Mouse (Mus musculus) CD4-positive, CD25-positive, alpha-beta regulatory T cell, adult 2 months (primary cell): Measurements from ENCODE around the gene Aim2.

Experiments
- DNase-seq: peaks from one replicate; pipeline ENCODE4 v3.0.0-alpha.2; 2012; ENCODE audit warnings: low read depth, low spot score

Aim2 gene

GRCm38 (mm10) chr1:173345112-173345511, 5.6 kb upstream of the Aim2 start:
- no peak for DNase-seq

DNA sequence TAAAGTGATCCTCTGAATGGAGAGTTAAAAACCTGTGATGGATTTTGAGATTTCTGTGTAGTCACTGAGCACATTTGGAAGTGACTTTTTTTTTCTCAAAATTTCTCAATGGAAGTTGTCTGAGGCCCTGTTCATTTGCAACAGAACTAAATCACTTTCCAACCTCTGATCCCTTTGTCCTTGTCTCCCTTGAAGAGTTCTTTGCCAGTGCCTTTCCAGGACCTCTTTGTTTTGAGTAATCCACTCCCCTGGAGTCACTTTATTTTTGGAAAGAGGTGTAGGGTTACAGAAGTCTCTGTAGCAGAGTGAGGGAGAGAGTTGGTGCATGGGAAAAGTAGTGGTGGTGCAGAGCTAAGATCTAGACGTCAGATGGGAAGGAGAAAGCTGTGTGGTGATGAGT, 2.2 kb upstream of the Aim2 start:
- no peak for DNase-seq

DNA sequence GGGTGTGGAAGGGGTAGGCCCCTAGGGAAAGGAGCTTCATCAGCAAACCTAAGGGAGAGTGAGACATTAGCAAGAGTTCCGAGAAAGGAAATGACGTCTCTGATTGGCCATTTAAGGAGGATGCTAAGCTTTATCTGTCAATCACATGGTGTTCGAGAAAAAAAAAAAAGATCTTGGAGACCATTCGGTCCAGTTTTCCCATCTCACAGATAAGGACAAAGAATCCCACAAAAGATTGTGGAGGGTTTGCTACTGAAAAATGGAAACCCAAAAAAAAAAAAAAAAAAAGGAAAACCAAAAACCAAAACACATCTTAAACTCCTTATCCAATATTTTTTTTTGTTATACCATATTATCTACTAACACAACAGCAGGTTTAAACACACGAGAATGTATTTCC, 1.5 kb upstream of the Aim2 start:
- DNase-seq = no peak

DNA sequence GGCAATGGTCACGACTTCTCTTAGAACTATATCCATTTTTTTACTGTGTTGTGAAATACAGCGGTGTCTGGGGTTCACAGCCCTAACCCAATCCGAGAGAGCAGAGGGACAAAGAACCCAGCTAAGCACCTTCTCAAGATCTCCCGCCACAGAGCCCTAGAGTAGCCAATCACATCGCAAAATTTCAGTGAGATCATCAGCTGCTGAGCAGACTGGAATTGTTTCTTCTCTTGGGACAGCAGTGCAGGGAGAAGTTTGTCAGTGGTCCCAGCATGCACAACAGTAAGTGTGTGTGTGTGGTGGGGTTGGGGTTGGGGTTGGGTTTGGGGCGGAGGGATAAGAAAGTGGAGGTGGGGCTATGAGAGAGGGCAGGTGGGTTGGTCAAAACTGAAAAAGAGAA, 733 bp upstream of the Aim2 start:
- peak; percentile 41 for DNase-seq

DNA sequence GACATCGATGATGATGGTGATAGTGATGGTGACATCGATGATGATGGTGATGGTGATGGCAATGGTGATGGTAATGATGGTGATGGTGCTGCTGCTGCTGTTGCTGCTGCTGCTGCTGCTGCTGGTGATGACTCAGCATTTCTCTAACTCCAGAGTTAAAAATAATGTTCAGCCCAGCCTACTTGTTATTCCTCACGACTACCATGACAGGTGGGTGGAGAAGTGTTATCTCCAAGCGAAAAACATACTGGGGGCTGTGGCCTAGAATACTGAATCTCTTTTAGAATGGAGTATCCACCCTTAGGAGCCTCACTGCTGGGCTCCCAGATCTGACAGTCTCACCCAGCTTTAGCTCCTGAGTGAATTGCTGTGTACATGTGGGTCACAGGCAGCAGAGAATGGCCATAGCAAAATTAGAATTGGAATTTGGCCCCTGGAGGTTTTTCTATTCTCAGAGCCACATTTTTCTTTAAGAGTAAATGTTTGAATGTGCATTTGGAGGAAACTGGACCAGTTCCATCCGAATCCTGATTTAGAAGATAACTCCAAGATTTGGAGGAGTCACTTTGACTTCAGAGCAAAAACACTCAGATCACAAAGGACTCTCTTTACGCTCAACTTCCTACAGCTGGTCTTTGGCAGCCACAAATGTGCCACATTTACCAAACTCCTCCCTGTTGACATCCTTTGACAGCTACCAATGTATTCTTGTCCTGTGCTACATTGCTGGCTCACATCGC, 4.6 kb downstream of the Aim2 start:
- no peak for DNase-seq

- no peak for DNase-seq
Observed at GRCm38 (mm10) chr1:173356699-173357098, 6.0 kb downstream of the Aim2 start.

DNA sequence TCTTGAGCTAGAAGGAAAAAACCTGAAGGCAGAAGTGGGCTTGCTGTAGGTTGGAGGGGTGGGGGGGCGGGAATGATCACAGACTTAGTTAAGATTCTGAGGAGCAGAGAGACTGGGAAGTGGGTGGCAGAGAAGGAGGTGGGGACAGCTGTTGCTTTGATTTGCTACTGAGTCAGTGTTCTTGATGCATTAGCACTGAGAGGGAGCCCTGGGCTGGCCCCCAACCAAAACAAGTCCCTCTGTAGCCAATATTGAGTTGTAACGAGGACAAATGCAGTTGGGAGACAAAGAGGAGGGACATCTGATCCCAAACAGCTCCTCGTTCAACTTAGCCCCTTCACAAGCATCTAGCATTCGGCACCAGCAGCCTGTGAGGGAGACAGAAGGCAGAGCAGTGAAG, 7.1 kb downstream of the Aim2 start:
- DNase-seq = no peak

DNA sequence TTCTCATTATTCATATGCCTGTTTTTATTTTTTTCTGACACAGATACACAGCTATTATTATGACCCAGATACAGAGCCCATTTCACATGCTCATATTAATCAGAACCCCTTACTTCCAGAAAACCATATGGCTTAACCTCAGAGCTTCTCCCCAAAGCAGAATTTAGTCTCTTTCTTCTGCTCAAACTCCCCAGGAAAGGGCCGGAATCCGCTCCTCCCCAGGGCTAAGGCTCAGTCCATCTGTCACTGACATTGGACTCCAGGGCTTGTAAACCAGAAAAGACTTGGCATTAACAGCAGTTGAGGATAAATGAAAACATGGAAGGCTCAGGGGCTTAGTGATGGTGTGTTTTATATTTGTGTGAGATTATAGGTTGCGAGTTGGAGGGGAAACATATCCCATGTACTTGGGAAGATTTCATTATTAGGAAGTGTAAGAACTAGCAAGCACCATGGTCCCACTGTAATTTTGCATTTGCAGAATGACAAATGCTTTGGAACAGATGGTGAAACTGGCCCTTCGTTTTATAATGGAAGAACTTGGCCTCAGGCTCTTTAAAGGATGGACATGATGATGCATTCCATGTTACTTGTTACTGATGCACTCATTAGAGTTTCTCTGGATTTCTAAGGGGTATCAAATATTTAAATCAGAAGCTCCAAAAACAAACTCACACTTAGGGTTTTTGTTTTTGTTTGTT, 9.1 kb downstream of the Aim2 start:
- no peak for DNase-seq

DNA sequence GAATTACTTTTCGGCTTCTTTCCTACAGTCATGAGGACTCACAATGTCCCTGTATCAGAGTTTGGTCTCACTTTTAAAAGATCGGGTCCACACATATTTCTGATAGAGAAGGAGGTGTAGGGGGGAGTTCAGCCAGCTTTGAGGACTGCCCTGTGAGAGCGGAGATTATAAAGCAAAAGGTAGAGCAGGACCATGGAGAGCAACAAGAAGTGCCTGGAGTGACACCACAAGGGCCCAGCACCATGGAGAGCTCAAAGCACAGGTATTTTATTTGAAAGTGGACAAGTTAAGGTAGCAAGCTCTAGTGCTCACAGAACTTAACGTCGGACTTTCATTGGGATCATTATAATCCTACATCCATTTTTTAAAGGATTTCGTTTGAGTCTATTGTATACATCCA, 11.0 kb downstream of the Aim2 start:
- DNase-seq = peak; percentile 40

DNA sequence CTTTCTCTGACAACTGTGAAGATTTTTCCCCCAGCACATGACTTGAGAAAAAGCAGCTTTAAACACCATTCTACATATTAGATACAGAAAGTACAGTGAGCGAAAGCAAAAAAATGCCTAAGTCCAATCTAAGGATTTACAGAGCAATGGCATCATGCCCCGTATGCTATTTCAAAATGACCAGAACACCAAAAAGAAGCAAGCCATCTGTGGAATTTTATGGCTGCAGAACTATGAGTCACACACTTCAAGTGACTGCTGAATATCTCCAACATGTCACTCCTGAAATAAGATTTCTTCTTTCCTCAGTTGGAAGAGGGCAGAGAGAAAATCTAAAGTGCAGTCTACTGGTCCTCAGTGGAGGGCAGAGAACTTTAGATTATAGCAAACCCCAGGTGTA, 12.8 kb downstream of the Aim2 start:
- no peak for DNase-seq

DNA sequence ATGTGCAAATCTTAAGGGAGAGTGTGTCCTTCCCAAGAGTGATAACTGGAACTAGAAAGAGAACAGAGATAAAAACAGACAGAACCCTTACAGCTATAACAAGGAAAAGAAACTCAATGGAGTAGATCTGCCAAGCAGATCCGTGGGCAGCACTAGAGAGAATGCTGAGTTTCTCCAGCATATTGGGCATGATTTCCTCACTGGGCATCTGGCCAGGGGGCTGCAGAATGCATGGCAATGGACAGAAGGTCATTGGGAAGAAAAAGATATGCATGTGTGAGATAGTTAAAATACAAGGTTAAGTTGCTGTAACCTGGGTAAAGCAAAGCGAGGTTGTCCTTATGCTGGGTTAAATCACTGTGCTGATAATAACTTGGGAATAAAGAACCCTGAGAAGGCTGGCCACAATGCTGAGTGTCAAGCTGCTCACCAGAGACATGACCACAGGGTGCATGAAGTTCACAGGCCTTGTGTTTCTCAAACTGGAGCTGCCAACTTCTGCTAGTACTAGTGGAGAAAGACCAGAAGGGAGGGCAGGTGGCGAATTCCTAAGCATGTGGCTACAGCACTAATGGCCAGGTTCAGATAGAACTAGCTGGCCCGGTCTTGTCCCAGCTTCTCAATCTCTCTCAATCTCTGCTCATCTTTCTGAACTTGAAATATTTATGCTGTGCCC, 13.6 kb downstream of the Aim2 start:
- DNase-seq = no peak

- no peak for DNase-seq
Observed at GRCm38 (mm10) chr1:173365970-173366409, 15.3 kb downstream of the Aim2 start.

GRCm38 (mm10) chr1:173366701-173367355, 16.1 kb downstream of the Aim2 start:
- no peak for DNase-seq

- no peak for DNase-seq
Observed at GRCm38 (mm10) chr1:173367356-173368046, 16.8 kb downstream of the Aim2 start, which contains the start of gene Cadm3. Gene Cadm3 (minus strand): TSS chr1:173367695.

GRCm38 (mm10) chr1:173369611-173370010, 18.9 kb downstream of the Aim2 start:
- DNase-seq = no peak

DNA sequence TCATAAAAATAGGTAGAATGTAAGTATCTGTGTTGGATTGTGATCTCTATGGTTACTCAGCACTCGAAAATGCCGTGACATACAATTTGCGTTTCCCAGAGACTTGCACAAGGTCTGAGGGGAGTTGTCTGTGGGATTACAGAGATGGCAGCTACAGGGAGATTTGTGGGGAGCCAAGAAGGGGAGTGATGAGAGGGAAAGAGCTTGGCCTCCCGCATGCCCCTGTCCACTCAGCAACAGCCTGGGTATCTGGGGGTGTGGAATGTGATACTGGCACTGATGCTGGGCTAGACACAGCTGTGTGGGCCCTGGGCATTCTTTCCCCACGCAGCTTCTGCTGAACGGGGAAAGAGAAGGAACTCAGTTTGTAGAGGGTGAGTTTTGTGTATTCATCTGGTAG, 19.8 kb downstream of the Aim2 start:
- no peak for DNase-seq

DNA sequence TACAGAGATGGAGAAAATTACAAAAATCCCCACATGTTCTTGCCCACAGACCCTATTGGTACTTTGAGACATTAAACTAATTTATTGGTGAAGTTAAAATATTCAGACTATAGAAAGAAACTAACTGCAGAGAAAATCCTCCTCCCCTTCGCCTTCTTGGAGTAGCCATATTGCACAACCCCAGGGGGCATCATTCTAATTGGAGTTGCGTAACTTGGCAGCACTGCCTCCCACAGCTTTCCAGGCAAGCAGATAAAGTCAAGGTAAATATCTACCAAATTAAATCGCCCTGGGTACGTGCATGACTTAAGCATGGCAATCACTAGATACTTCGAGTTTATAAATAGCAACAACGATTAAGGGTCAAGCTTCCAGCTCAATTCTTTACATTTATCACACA, 20.9 kb downstream of the Aim2 start:
- DNase-seq = no peak

DNA sequence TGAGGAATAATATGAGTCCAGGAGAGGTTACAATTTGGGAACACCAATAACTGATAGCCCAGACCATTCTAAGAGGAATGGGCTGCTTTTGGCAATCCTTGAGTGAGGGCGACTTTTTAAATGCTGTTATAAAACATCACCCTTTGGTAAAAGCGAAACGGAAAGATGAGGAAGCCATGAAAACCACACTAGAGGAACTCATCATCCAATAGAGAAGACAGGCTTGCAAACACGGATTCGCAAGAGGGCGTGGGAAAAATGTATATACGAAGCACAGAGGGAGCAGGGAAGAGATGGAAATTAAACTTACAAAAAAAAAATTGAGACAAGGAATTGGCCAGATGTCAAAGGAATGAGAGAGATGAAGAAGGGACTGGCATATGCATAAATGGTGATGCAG, 23.3 kb downstream of the Aim2 start:
- no peak for DNase-seq

DNA sequence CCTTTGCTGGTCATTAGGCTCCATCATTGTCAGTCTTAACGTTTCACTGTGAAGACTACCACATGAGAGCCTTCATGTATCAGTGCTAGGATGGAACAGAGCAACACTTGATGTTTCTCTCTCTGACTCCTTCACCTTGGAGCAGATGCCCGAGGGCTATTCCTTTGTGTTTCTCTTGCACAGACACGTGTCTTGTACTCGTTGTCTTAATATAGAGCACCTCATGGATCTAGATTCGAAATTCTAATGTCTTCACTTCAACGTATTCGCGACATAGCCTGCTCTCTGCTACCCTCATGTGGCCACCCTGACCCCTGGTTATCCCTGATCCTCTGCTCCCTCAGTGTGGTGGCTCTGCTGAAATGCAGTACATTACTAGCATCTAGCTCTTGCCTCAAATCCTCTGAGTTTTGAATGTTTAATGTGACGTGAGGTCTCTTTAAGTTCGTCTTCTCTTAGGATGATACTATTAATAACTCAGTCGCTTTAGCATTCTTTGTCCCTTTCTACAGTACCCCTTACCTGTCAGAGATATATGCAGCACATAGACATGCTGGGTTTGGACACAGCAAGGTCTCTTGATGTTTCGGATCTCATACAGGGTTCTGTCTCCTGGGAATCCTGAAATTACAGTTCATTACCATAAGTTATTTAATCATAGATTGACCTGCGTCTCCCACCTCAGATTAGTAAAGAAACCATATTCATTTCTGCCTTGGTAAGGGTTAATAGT, 26.9 kb downstream of the Aim2 start:
- peak; percentile 45 for DNase-seq

DNA sequence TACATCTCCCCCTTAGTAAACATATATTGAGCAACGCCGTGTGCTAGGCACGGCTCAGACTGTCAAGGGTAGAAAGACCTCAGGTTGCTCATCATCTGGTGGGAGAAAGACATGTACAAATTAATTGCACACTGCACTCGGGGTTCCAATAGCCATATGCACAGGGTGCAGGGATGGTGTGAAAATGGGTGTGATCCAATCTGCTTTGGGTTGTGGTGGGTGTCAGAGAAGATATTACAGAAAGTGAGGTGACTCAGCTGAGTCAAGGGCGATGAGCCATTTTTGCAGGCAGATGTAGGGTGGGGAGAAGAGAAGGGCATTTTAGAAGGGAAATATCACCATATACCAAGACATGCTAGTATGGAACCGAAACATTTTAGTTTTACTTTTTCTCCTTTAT, 30.8 kb downstream of the Aim2 start:
- DNase-seq = no peak

DNA sequence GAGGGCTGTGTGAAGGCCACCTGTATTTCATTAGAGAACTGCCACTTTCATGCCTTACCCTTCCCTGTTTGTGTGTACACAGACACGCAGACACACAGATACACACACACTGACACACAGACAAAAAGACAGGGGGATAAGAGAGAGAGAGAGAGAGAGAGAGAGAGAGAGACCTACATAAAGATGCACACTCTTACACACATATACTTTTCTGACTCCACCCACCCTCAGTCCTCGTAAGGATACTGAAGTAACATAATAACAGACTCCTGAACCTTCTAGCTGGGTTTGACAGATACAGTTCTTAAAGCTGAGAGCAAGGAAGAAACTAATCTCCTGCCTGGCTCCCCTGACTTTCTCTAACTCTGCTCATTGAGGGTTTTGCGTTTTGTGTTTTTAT, 38.8 kb downstream of the Aim2 start:
- no peak for DNase-seq
